Mouse (Mus musculus): Measurements from ENCODE around the gene Zfp457. TPM values are rescaled to one million over a fixed set of nuclear protein-coding genes. Genes with fewer than 3 reads are reported as not detected.
"Not testable (repeated sequence)": the region's sequence is repeated elsewhere in the genome, so short reads cannot be mapped to it uniquely, and the experiment has no call there.

Gene Zfp457
- polyA plus RNA-seq (2014; fragmentation: Nextera tagmentation; extraction: Ambion mirVana): 0.76 and 0.92 TPM in 2 replicates

GRCm38 (mm10) chr13:67305822-67306672 lies at the start of gene Zfp457:
TSS of gene Zfp457 (minus strand) at chr13:67306485.
- H3K4me2 ChIP-seq (ENCODE audit: low read length): peak within 1 kb of the TSS; percentile 89
- DNase-seq (peak; percentile 97), ATAC-seq (ENCODE audit: low FRiP score, low TSS enrichment) (peak; percentile 97)
- H3K27ac ChIP-seq (replicated peaks; ENCODE audit: low read depth, low read length): peak within 1 kb of the TSS; percentile 33
- peaks cover 6% of the 10 kb centered on the region; the same call in 1 of the 2 replicates for H3K4me1 ChIP-seq (ENCODE audit: control insufficient read depth, insufficient read depth, low read length)
- peak within 1 kb of the TSS; percentile 79 for H3K9ac ChIP-seq (replicated peaks; ENCODE audit: low read length)
- no peaks in the 10 kb centered on the region for H3K27me3 ChIP-seq (ENCODE audit: control insufficient read depth, insufficient read depth, low read length)
- no peaks in the 10 kb centered on the region for H3K9me3 ChIP-seq (ENCODE audit: control insufficient read depth, low read length)
- no peaks in the 10 kb centered on the region for H3K36me3 ChIP-seq (ENCODE audit: control insufficient read depth, insufficient read depth, low read length)
- H3K4me3 ChIP-seq (replicated peaks; ENCODE audit: low read depth, low read length): peak within 1 kb of the TSS; percentile 70
- 9% methylated on average over 16 of the region's 16 CpGs for WGBS

GRCm38 (mm10) chr13:67351854-67352253 lies 45.6 kb upstream of the Zfp457 start:
- Histone ChIP-seq H3K9ac (replicated peaks; ENCODE audit: low read length) (no peak overlapping the region), H3K27me3 (ENCODE audit: control insufficient read depth, insufficient read depth, low read length) (no peaks in the 10 kb centered on the region), H3K4me1 (ENCODE audit: control insufficient read depth, insufficient read depth, low read length) (no peaks in the 10 kb centered on the region), H3K36me3 (ENCODE audit: control insufficient read depth, insufficient read depth, low read length) (no peaks in the 10 kb centered on the region), H3K27ac (replicated peaks; ENCODE audit: low read depth, low read length) (no peak overlapping the region), H3K9me3 (ENCODE audit: control insufficient read depth, low read length) (no peaks in the 10 kb centered on the region), H3K4me2 (ENCODE audit: low read length) (no peak overlapping the region), H3K4me3 (replicated peaks; ENCODE audit: low read depth, low read length) (no peak overlapping the region)
- ATAC-seq (ENCODE audit: low FRiP score, low TSS enrichment) (no peak), DNase-seq (no peak)

GRCm38 (mm10) chr13:67343422-67343821 lies 37.1 kb upstream of the Zfp457 start:
- 86% methylated on average over 2 of the region's 2 CpGs for WGBS
- ATAC-seq (ENCODE audit: low FRiP score, low TSS enrichment): no peak

GRCm38 (mm10) chr13:67332877-67333276 lies 26.6 kb upstream of the Zfp457 start:
- Histone ChIP-seq H3K4me3 (replicated peaks; ENCODE audit: low read depth, low read length) (peak overlapping the region; percentile 52), H3K27ac (replicated peaks; ENCODE audit: low read depth, low read length) (no peak overlapping the region), H3K4me1 (ENCODE audit: control insufficient read depth, insufficient read depth, low read length) (no peaks in the 10 kb centered on the region; the same call in 1 of the 2 replicates), H3K9ac (replicated peaks; ENCODE audit: low read length) (no peak overlapping the region; the same call in 1 of the 2 replicates), H3K9me3 (ENCODE audit: control insufficient read depth, low read length) (no peaks in the 10 kb centered on the region; the same call in 1 of the 2 replicates), H3K27me3 (ENCODE audit: control insufficient read depth, insufficient read depth, low read length) (no peaks in the 10 kb centered on the region), H3K4me2 (ENCODE audit: low read length) (peak overlapping the region; percentile 70), H3K36me3 (ENCODE audit: control insufficient read depth, insufficient read depth, low read length) (no peaks in the 10 kb centered on the region)
- 66% methylated on average over 1 of the region's 1 CpGs for WGBS
- 0 out of 2 replicates have a peak, but pooled peaks have one; percentile 28 for ATAC-seq (ENCODE audit: low FRiP score, low TSS enrichment)
- no peak for DNase-seq

More at GRCm38 (mm10) chr13:67343422-67343821, 37.1 kb upstream of the Zfp457 start:
- H3K4me3 ChIP-seq (replicated peaks; ENCODE audit: low read depth, low read length): no peak overlapping the region
- no peaks in the 10 kb centered on the region for H3K4me1 ChIP-seq (ENCODE audit: control insufficient read depth, insufficient read depth, low read length)
- no peak overlapping the region for H3K4me2 ChIP-seq (ENCODE audit: low read length)
- no peak overlapping the region for H3K27ac ChIP-seq (replicated peaks; ENCODE audit: low read depth, low read length)
- no peaks in the 10 kb centered on the region for H3K36me3 ChIP-seq (ENCODE audit: control insufficient read depth, insufficient read depth, low read length)
- H3K27me3 ChIP-seq (ENCODE audit: control insufficient read depth, insufficient read depth, low read length): no peaks in the 10 kb centered on the region
- H3K9ac ChIP-seq (replicated peaks; ENCODE audit: low read length): no peak overlapping the region
- DNase-seq: no peak
- H3K9me3 ChIP-seq (ENCODE audit: control insufficient read depth, low read length): no peaks in the 10 kb centered on the region

GRCm38 (mm10) chr13:67332019-67332724 lies 25.9 kb upstream of the Zfp457 start, which contains the start of gene Zfp595:
TSS of gene Zfp595 (minus strand) at chr13:67332570.
- H3K9ac ChIP-seq (replicated peaks; ENCODE audit: low read length): peak within 1 kb of the TSS; percentile 54
- ATAC-seq (ENCODE audit: low FRiP score, low TSS enrichment): peak; percentile 90
- no peaks in the 10 kb centered on the region for H3K27me3 ChIP-seq (ENCODE audit: control insufficient read depth, insufficient read depth, low read length)
- WGBS: 17% methylated on average over 17 of the region's 17 CpGs
- no peaks in the 10 kb centered on the region; the same call in 1 of the 2 replicates for H3K9me3 ChIP-seq (ENCODE audit: control insufficient read depth, low read length)
- H3K4me2 ChIP-seq (ENCODE audit: low read length): peak within 1 kb of the TSS; percentile 70
- no peak within 1 kb of the TSS for H3K27ac ChIP-seq (replicated peaks; ENCODE audit: low read depth, low read length)
- no peaks in the 10 kb centered on the region; the same call in 1 of the 2 replicates for H3K4me1 ChIP-seq (ENCODE audit: control insufficient read depth, insufficient read depth, low read length)
- peak within 1 kb of the TSS; percentile 52 for H3K4me3 ChIP-seq (replicated peaks; ENCODE audit: low read depth, low read length)
- peak; percentile 89 for DNase-seq
- H3K36me3 ChIP-seq (ENCODE audit: control insufficient read depth, insufficient read depth, low read length): no peaks in the 10 kb centered on the region

- Histone ChIP-seq H3K27ac (replicated peaks; ENCODE audit: low read depth, low read length) (peak overlapping the region; percentile 33), H3K36me3 (ENCODE audit: control insufficient read depth, insufficient read depth, low read length) (no peaks in the 10 kb centered on the region), H3K9ac (replicated peaks; ENCODE audit: low read length) (peak overlapping the region; percentile 79), H3K9me3 (ENCODE audit: control insufficient read depth, low read length) (peaks cover 2% of the 10 kb centered on the region; the same call in 1 of the 2 replicates), H3K4me3 (replicated peaks; ENCODE audit: low read depth, low read length) (peak overlapping the region; percentile 70), H3K27me3 (ENCODE audit: control insufficient read depth, insufficient read depth, low read length) (no peaks in the 10 kb centered on the region), H3K4me1 (ENCODE audit: control insufficient read depth, insufficient read depth, low read length) (peaks cover 6% of the 10 kb centered on the region; the same call in 1 of the 2 replicates), H3K4me2 (ENCODE audit: low read length) (peak overlapping the region; percentile 89)
- 34% methylated on average over 5 of the region's 5 CpGs for WGBS
- DNase-seq: peak; percentile 51
- ATAC-seq (ENCODE audit: low FRiP score, low TSS enrichment): peak; percentile 74; the same call in 1 of the 2 replicates
These were observed 433 bp upstream of the Zfp457 start for GRCm38 (mm10) chr13:67306718-67307117.

- Histone ChIP-seq H3K4me3 (replicated peaks; ENCODE audit: low read depth, low read length) (no peak within 1 kb of the TSS), H3K9me3 (ENCODE audit: control insufficient read depth, low read length) (no peaks in the 10 kb centered on the region), H3K4me2 (ENCODE audit: low read length) (no peak within 1 kb of the TSS), H3K36me3 (ENCODE audit: control insufficient read depth, insufficient read depth, low read length) (no peaks in the 10 kb centered on the region), H3K27me3 (ENCODE audit: control insufficient read depth, insufficient read depth, low read length) (no peaks in the 10 kb centered on the region), H3K4me1 (ENCODE audit: control insufficient read depth, insufficient read depth, low read length) (no peaks in the 10 kb centered on the region), H3K9ac (replicated peaks; ENCODE audit: low read length) (no peak within 1 kb of the TSS), H3K27ac (replicated peaks; ENCODE audit: low read depth, low read length) (no peak within 1 kb of the TSS)
- WGBS: 51% methylated on average over 7 of the region's 7 CpGs
- DNase-seq: peak; percentile 47
- no peak; the same call in 1 of the 2 replicates for ATAC-seq (ENCODE audit: low FRiP score, low TSS enrichment)
These were observed 28.0 kb downstream of the Zfp457 start, which contains the start of gene Zfp458 for GRCm38 (mm10) chr13:67278314-67278713. TSS of gene Zfp458 (minus strand) at chr13:67278466.

- peak overlapping the region; percentile 74 for H3K4me2 ChIP-seq (ENCODE audit: low read length)
- peak overlapping the region; percentile 69 for H3K4me3 ChIP-seq (replicated peaks; ENCODE audit: low read depth, low read length)
- ATAC-seq (ENCODE audit: low FRiP score, low TSS enrichment) (peak; percentile 69), DNase-seq (peak; percentile 1)
- H3K9me3 ChIP-seq (ENCODE audit: control insufficient read depth, low read length); H3K4me1 ChIP-seq (ENCODE audit: control insufficient read depth, insufficient read depth, low read length); H3K36me3 ChIP-seq (ENCODE audit: control insufficient read depth, insufficient read depth, low read length); H3K27me3 ChIP-seq (ENCODE audit: control insufficient read depth, insufficient read depth, low read length): not testable (repeated sequence)
- H3K27ac ChIP-seq (replicated peaks; ENCODE audit: low read depth, low read length): 0 out of 2 replicates have a peak overlapping the region, but pooled peaks have one; percentile 10
- H3K9ac ChIP-seq (replicated peaks; ENCODE audit: low read length): peak overlapping the region; percentile 68
- 49% methylated on average over 8 of the region's 9 CpGs for WGBS
These were observed 36.8 kb downstream of the Zfp457 start for GRCm38 (mm10) chr13:67269383-67270065.

All from midbrain, embryonic 14.5 days (tissue).